Mouse (Mus musculus) thymus, adult 2 months (tissue): ENCODE results near the gene Akr1c14.

Experiments
- CTCF ChIP-seq: fragments of 200-500 bp; IDR thresholded peaks from 2 replicates; pipeline ENCODE4 v1.5.1; 2012; ENCODE audit warnings: mild to moderate bottlenecking, control low read depth, low read length, moderate library complexity, borderline replicate concordance; ENCODE audit not compliant: control insufficient read depth, poor library complexity, insufficient read depth; ENCODE audit errors: extremely low read depth
- POLR2A ChIP-seq: fragments of 200-500 bp; IDR thresholded peaks from 2 replicates; pipeline ENCODE4 v1.6.1; 2012; ENCODE audit warnings: mild to moderate bottlenecking, low read length, control low read depth, moderate library complexity; ENCODE audit not compliant: control insufficient read depth, poor library complexity, insufficient read depth; ENCODE audit errors: extremely low read depth

GRCm38 (mm10) chr13:4032512-4032911, 16.3 kb upstream of the Akr1c14 start:
- TF ChIP-seq CTCF (no peak), POLR2A (no peak)
